Mouse (Mus musculus) liver, embryonic 12.5 days (tissue): ENCODE results near the gene Sdhaf1. TPM values are rescaled to one million over a fixed set of nuclear protein-coding genes. Genes with fewer than 3 reads are reported as not detected.

Source experiments
- polyA plus RNA-seq: library from polyadenylated mRNA; unstranded; fragments of >200 nt; fragmentation: Nextera tagmentation; extraction: Ambion mirVana; gene quantifications from 2 replicates; pipeline ENCODE4 v1.2.1, GENCODE M21; 2016

The Sdhaf1 gene
- polyA plus RNA-seq, 1 experiment from 2014 or later = 8.1 TPM

Other genes starting within 250 kb of the Sdhaf1 start
- 0.41 and 0.99 TPM in 2 replicates for gene Gm26920, start 233.5 kb downstream of the Sdhaf1 start, polyA plus RNA-seq
- gene Zfp566, start 233.4 kb downstream of the Sdhaf1 start, polyA plus RNA-seq = 3.0 and 3.3 TPM in 2 replicates
- 22.6 and 24.3 TPM in 2 replicates for gene Zfp260, start 229.1 kb downstream of the Sdhaf1 start, polyA plus RNA-seq
- 2.5 and 3.0 TPM in 2 replicates for gene Zfp382, start 202.0 kb downstream of the Sdhaf1 start, polyA plus RNA-seq
- gene Zfp146, start 154.1 kb downstream of the Sdhaf1 start, polyA plus RNA-seq = 6.8 and 6.9 TPM in 2 replicates
- gene Cox7a1, start 139.8 kb downstream of the Sdhaf1 start, polyA plus RNA-seq = 4.4 and 6.2 TPM in 2 replicates
- 42.6 and 49.2 TPM in 2 replicates for gene Capns1, start 125.1 kb downstream of the Sdhaf1 start, polyA plus RNA-seq
- gene Polr2i, start 91.9 kb downstream of the Sdhaf1 start, polyA plus RNA-seq = 73.4 and 79.5 TPM in 2 replicates
- 75.0 and 77.3 TPM in 2 replicates for gene Tbcb, start 91.6 kb downstream of the Sdhaf1 start, polyA plus RNA-seq
- gene Ovol3, start 88.2 kb downstream of the Sdhaf1 start, polyA plus RNA-seq = not detected in 2 replicates
- 0.28 TPM in 1 of 2 replicates, not detected in the other for gene Thap8, start 43.8 kb downstream of the Sdhaf1 start, polyA plus RNA-seq
- gene Wdr62, start 43.5 kb downstream of the Sdhaf1 start, polyA plus RNA-seq = 11.5 and 11.9 TPM in 2 replicates
- gene Clip3, start 32.2 kb downstream of the Sdhaf1 start, polyA plus RNA-seq = 3.2 and 4.8 TPM in 2 replicates
- 24.2 and 24.5 TPM in 2 replicates for gene Alkbh6, start 15.2 kb downstream of the Sdhaf1 start, polyA plus RNA-seq
- 11.7 and 12.1 TPM in 2 replicates for gene Syne4, start 9.1 kb downstream of the Sdhaf1 start, polyA plus RNA-seq
- 2.3 and 2.9 TPM in 2 replicates for gene E130208F15Rik, start 2.2 kb downstream of the Sdhaf1 start, polyA plus RNA-seq
- 1.9 and 2.1 TPM in 2 replicates for gene Lrfn3, start 38.9 kb upstream of the Sdhaf1 start, polyA plus RNA-seq
- 51.1 and 52.7 TPM in 2 replicates for gene Tyrobp, start 89.9 kb upstream of the Sdhaf1 start, polyA plus RNA-seq
- gene Hcst, start 96.0 kb upstream of the Sdhaf1 start, polyA plus RNA-seq = 3.0 and 4.1 TPM in 2 replicates
- 1.5 and 2.1 TPM in 2 replicates for gene Nfkbid, start 97.8 kb upstream of the Sdhaf1 start, polyA plus RNA-seq
- 7.5 and 8.2 TPM in 2 replicates for gene Aplp1, start 121.6 kb upstream of the Sdhaf1 start, polyA plus RNA-seq
- gene Kirrel2, start 133.8 kb upstream of the Sdhaf1 start, polyA plus RNA-seq = 0.05 and 0.17 TPM in 2 replicates
- 0.14 and 0.18 TPM in 2 replicates for gene Nphs1, start 134.4 kb upstream of the Sdhaf1 start, polyA plus RNA-seq
- gene Prodh2, start 169.7 kb upstream of the Sdhaf1 start, polyA plus RNA-seq = 21.1 and 22.3 TPM in 2 replicates
- gene Arhgap33, start 211.2 kb upstream of the Sdhaf1 start, polyA plus RNA-seq = 4.0 and 4.8 TPM in 2 replicates
- gene Hspb6, start 228.3 kb upstream of the Sdhaf1 start, polyA plus RNA-seq = 5.0 and 5.4 TPM in 2 replicates
- 5.3 and 5.6 TPM in 2 replicates for gene Proser3, start 228.4 kb upstream of the Sdhaf1 start, polyA plus RNA-seq
- gene Lin37, start 235.9 kb upstream of the Sdhaf1 start, polyA plus RNA-seq = 30.3 and 31.4 TPM in 2 replicates
- gene U2af1l4, start 239.4 kb upstream of the Sdhaf1 start, polyA plus RNA-seq = 51.9 and 55.1 TPM in 2 replicates
- gene Gm49396, start 239.4 kb upstream of the Sdhaf1 start, polyA plus RNA-seq = 5.8 and 6.7 TPM in 2 replicates
- 83.3 and 87.9 TPM in 2 replicates for gene Psenen, start 239.7 kb upstream of the Sdhaf1 start, polyA plus RNA-seq
- 3.0 and 3.9 TPM in 2 replicates for gene Igflr1, start 241.5 kb upstream of the Sdhaf1 start, polyA plus RNA-seq